8 mouse cellular contexts compared by ENCODE assay signal in genomic region chr13:56612331-56612730, GRCm38 (mm10). TPM values are rescaled to one million over a fixed set of nuclear protein-coding genes. Genes with fewer than 3 reads are reported as not detected.
A peak's percentile ranks its signal among the peaks of the same experiment; 100 is the strongest.
DNase-seq lines count a peak whose midpoint lies in the region; ATAC-seq and TF ChIP-seq lines count a peak whose summit lies in the region.

No protein-coding gene starts in this region.

- in situ Hi-C loops in Patski (cut with MboI; ENCODE audit: low pct_unique_long_range_greater_than_20kb), result no loop called here

- no peak overlapping the region for H3K9ac ChIP-seq in hindbrain, embryonic 16.5 days (ENCODE audit: low read depth, low read length)
- H3K9ac ChIP-seq in hindbrain, embryonic 14.5 days, result no peak overlapping the region
- H3K9ac ChIP-seq in limb, embryonic 12.5 days (replicated peaks), result peak overlapping the region; percentile 48; the same call in 1 of the 2 replicates

- no peak for ATAC-seq in hindbrain, embryonic 16.5 days
- ATAC-seq in hindbrain, embryonic 14.5 days (ENCODE audit: low FRiP score), result no peak
- ATAC-seq in Patski, result peak; percentile 48
- ATAC-seq in limb, embryonic 12.5 days (ENCODE audit: insufficient number of reproducible peaks, insufficient read depth, low FRiP score, low TSS enrichment, low read depth), result no peak
- no peak for ATAC-seq in megakaryocyte, adult 5-6 weeks (ENCODE audit: poor library complexity, severe bottlenecking)

- peak overlapping the region; percentile 8; the same call in 1 of the 2 replicates for H3K4me2 ChIP-seq in hindbrain, embryonic 16.5 days (ENCODE audit: low read length)
- H3K4me2 ChIP-seq in hindbrain, embryonic 14.5 days (replicated peaks), result no peak overlapping the region
- H3K4me2 ChIP-seq in limb, embryonic 12.5 days, result peak overlapping the region; percentile 96

- H3K27me3 ChIP-seq in hindbrain, embryonic 16.5 days (replicated peaks; ENCODE audit: control insufficient read depth, insufficient read depth, low read length), result peaks cover 25% of the 10 kb centered on the region
- H3K27me3 ChIP-seq in hindbrain, embryonic 14.5 days (ENCODE audit: control insufficient read depth, insufficient read depth, low read length), result peaks cover 19% of the 10 kb centered on the region
- H3K27me3 ChIP-seq in Patski, result no peaks in the 10 kb centered on the region
- no peaks in the 10 kb centered on the region for H3K27me3 ChIP-seq in limb, embryonic 12.5 days

- H3K4me3 ChIP-seq in hindbrain, embryonic 16.5 days (ENCODE audit: low read length), result no peak overlapping the region
- no peak overlapping the region for H3K4me3 ChIP-seq in hindbrain, embryonic 14.5 days (replicated peaks; ENCODE audit: low read length)
- H3K4me3 ChIP-seq in limb, embryonic 12.5 days (replicated peaks), result peak overlapping the region; percentile 63

- DNase-seq in hindbrain, embryonic 14.5 days (ENCODE audit: low spot score), result no peak
- DNase-seq in Patski (ENCODE audit: low read depth, low spot score), result no peak
- DNase-seq in gastrocnemius, postnatal 10 days, result peak; percentile 34
- DNase-seq in cerebellum, adult 9-11 months, result no peak
- no peak for DNase-seq in spleen, postnatal 14 days (ENCODE audit: low spot score in 2 of 2)

- WGBS in hindbrain, embryonic 16.5 days, result 13% methylated on average over 10 of the region's 10 CpGs
- WGBS in hindbrain, embryonic 14.5 days, result 20% methylated on average over 10 of the region's 10 CpGs
- WGBS in limb, embryonic 12.5 days, result 8% methylated on average over 10 of the region's 10 CpGs

- TF ChIP-seq CTCF in Patski (IDR thresholded peaks at IDR 0.05), result no peak

- POLR2A ChIA-PET in Patski (lab: Charles Lee), result no interaction called here

- no peaks in the 10 kb centered on the region for H3K9me3 ChIP-seq in hindbrain, embryonic 16.5 days (ENCODE audit: control insufficient read depth, low read length)
- H3K9me3 ChIP-seq in hindbrain, embryonic 14.5 days (ENCODE audit: control insufficient read depth, low read length), result no peaks in the 10 kb centered on the region
- H3K9me3 ChIP-seq in limb, embryonic 12.5 days, result no peaks in the 10 kb centered on the region

- CTCF ChIA-PET in Patski (lab: Charles Lee), result interaction anchor here (0.9 to 1.6 kb wide), 6 partner anchors 11 to 146 kb away, joined by 3 to 6 read pairs (median 3); no protein-coding TSS in a partner anchor

- H3K27ac ChIP-seq in hindbrain, embryonic 16.5 days (ENCODE audit: low read depth, low read length), result no peak overlapping the region
- H3K27ac ChIP-seq in hindbrain, embryonic 14.5 days, result no peak overlapping the region
- H3K27ac ChIP-seq in limb, embryonic 12.5 days, result peak overlapping the region; percentile 66

- no peaks in the 10 kb centered on the region for H3K36me3 ChIP-seq in hindbrain, embryonic 16.5 days (ENCODE audit: control insufficient read depth, insufficient read depth, low read length)
- no peaks in the 10 kb centered on the region for H3K36me3 ChIP-seq in hindbrain, embryonic 14.5 days (replicated peaks; ENCODE audit: control insufficient read depth, insufficient read depth)
- H3K36me3 ChIP-seq in limb, embryonic 12.5 days, result peaks cover 23% of the 10 kb centered on the region

- peaks cover 21% of the 10 kb centered on the region for H3K4me1 ChIP-seq in hindbrain, embryonic 16.5 days (ENCODE audit: control insufficient read depth, insufficient read depth, low read depth, low read length)
- peaks cover 10% of the 10 kb centered on the region; the same call in 1 of the 2 replicates for H3K4me1 ChIP-seq in hindbrain, embryonic 14.5 days (replicated peaks; ENCODE audit: control insufficient read depth, insufficient read depth, low read length)
- peaks cover 97% of the 10 kb centered on the region for H3K4me1 ChIP-seq in limb, embryonic 12.5 days (replicated peaks)

RNA-seq across cellular contexts. Expression of gene Tgfbi, which starts 3.0 kb away (rescaled TPM):
- 6.3 and 7.9 TPM in 2 replicates for polyA plus RNA-seq in hindbrain, embryonic 16.5 days (2015; fragmentation: Nextera tagmentation; extraction: Ambion mirVana)
- polyA plus RNA-seq in hindbrain, embryonic 14.5 days (2014; fragmentation: Nextera tagmentation; extraction: Ambion mirVana), result 5.2 and 7.1 TPM in 2 replicates
- 0.04 TPM for polyA plus RNA-seq in Patski (2021)
- 10 to 100 TPM; 61.2 to 76.3 TPM for total RNA-seq in gastrocnemius, postnatal 10 days (2021)
- 111 and 113 TPM in 2 replicates for polyA plus RNA-seq in limb, embryonic 12.5 days (2016; fragmentation: Nextera tagmentation; extraction: Ambion mirVana)
- total RNA-seq in megakaryocyte, adult 5-6 weeks (2015), result 321 and 326 TPM in 2 replicates
- total RNA-seq in megakaryocyte, adult 5-6 weeks (2017), result 505 and 532 TPM in 2 replicates

Comparison
In these comparisons a context has a peak if more than half of its experiments do, and no peak if none do; other contexts are left out.
1. RNA of gene Tgfbi, which starts 3.0 kb away (polyA plus RNA-seq): 111 to 113 TPM in limb, embryonic 12.5 days; 5.2 to 7.1 TPM in hindbrain, embryonic 14.5 days, 6.3 to 7.9 TPM in hindbrain, embryonic 16.5 days and 0.04 TPM in Patski (single experiment); every median in the first group is over 10 times any median in the second.